Mouse (Mus musculus) liver, adult 2 months (tissue): ENCODE data around the gene Irf7.

Experiments
- CTCF ChIP-seq: fragments of 200-500 bp; IDR thresholded peaks from 2 replicates; pipeline ENCODE4 v1.5.1; 2011; ENCODE audit warnings: low read depth, low read length, control low read depth
- POLR2A ChIP-seq: fragments of 200-500 bp; IDR thresholded peaks from 2 replicates; pipeline ENCODE4 v1.6.1; 2011; ENCODE audit warnings: low read length, control low read depth; ENCODE audit not compliant: insufficient read depth; ENCODE audit errors: extremely low read depth

- TF ChIP-seq CTCF (no peak), POLR2A (no peak)
These were observed 48.8 kb upstream of the Irf7 start for GRCm38 (mm10) chr7:141315076-141315475.
